Mouse (Mus musculus): ENCODE measurements around the gene Ptges2.

GRCm38 (mm10) chr2:32390871-32391270 is 4.8 kb upstream of the Ptges2 start:
- TF ChIP-seq CTCF (IDR thresholded peaks at IDR 0.05; ENCODE audit: extremely low read depth, insufficient read depth, low read length): no peak
- no peak for TF ChIP-seq POLR2A (IDR thresholded peaks at IDR 0.05; ENCODE audit: extremely low read depth, insufficient read depth, low read length)
